7 mouse cellular contexts compared by ENCODE assay signal in the genomic region with DNA sequence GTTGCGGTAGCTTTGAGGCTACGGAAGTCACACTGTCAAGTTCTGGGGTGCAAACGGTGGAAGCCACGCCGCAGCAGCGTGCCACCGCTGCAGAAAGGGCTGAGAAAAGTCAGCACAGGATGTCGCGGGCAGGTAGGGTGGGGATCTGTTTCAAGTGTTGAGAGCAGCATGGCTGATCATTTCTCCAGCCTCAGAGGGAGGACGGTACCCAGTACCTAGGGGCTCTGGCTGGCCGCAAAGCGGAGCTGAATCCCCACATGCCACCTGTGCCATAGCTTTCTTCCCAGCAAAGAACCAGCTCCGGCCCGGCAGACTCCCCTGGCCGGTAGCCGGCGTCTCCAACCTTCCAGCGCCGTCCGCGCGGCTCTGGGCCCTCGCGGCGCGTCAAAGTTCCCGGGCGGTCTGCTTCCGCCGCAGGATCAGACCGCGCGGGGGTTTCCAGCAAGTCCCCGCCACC. TPM values are rescaled to one million over a fixed set of nuclear protein-coding genes. Genes with fewer than 3 reads are reported as not detected.
DNase-seq lines count a peak whose midpoint lies in the region; ATAC-seq and TF ChIP-seq lines count a peak whose summit lies in the region.

No protein-coding gene starts in this region.

- H3K9me3 ChIP-seq in erythroblast, embryonic 14.5 days (ENCODE audit: control insufficient read depth, low read length) = no peaks in the 10 kb centered on the region
- H3K9me3 ChIP-seq in limb, embryonic 14.5 days (ENCODE audit: control insufficient read depth, low read length) = no peaks in the 10 kb centered on the region

- no peaks in the 10 kb centered on the region for H3K27me3 ChIP-seq in C2C12 (ENCODE audit: control insufficient read depth, insufficient read depth, insufficient read length)
- no peaks in the 10 kb centered on the region for H3K27me3 ChIP-seq in erythroblast, embryonic 14.5 days (ENCODE audit: control insufficient read depth)
- no peaks in the 10 kb centered on the region for H3K27me3 ChIP-seq in limb, embryonic 14.5 days (ENCODE audit: control insufficient read depth, insufficient read depth, low read length)

- H3K9ac ChIP-seq in limb, embryonic 14.5 days (ENCODE audit: low read depth, low read length, severe bottlenecking) = peak overlapping the region; percentile 98

- H3K4me2 ChIP-seq in limb, embryonic 14.5 days (replicated peaks; ENCODE audit: low read depth, low read length, severe bottlenecking) = peak overlapping the region; percentile 89

- H3K79me3 ChIP-seq in C2C12 (ENCODE audit: low read depth) = peaks cover 42% of the 10 kb centered on the region

- no peak for TF ChIP-seq POLR2A in limb, embryonic 14.5 days (IDR thresholded peaks at IDR 0.05; ENCODE audit: borderline replicate concordance, extremely low read depth, insufficient read depth, insufficient read length)

- H3K4me1 ChIP-seq in erythroblast, embryonic 14.5 days (ENCODE audit: control insufficient read depth) = peaks cover 46% of the 10 kb centered on the region
- peaks cover 26% of the 10 kb centered on the region for H3K4me1 ChIP-seq in limb, embryonic 14.5 days (ENCODE audit: control insufficient read depth, insufficient read depth, low read length)

- no peak for TF ChIP-seq CTCF in C2C12 (IDR thresholded peaks at IDR 0.05; ENCODE audit: control insufficient read depth, insufficient read depth, insufficient read length)

- peaks cover 61% of the 10 kb centered on the region for H3K79me2 ChIP-seq in C2C12 (ENCODE audit: control insufficient read depth, insufficient read depth)

- peak overlapping the region; percentile 83 for H3ac ChIP-seq in C2C12 (ENCODE audit: control insufficient read depth, insufficient read length, low read depth)

- peak overlapping the region; percentile 100 for H3K27ac ChIP-seq in limb, embryonic 14.5 days (replicated peaks; ENCODE audit: low read depth, low read length)

- peak; percentile 92 for DNase-seq in CD4-positive, CD25-positive, alpha-beta regulatory T cell, adult 2 months (ENCODE audit: low read depth, low spot score)
- peak; percentile 64 for DNase-seq in limb, embryonic 14.5 days (ENCODE audit: low spot score)
- DNase-seq in natural killer cell, adult 2 months (ENCODE audit: low spot score in 2 of 2) = peak; percentile 88 to 94
- no peak for DNase-seq in layer of hippocampus, postnatal 14 days (ENCODE audit: low spot score in 2 of 2)
- DNase-seq in adrenal gland, adult 18-20 months (ENCODE audit: low spot score in 2 of 2) = no peak

- peak; percentile 72 for ATAC-seq in limb, embryonic 14.5 days (ENCODE audit: low FRiP score, low read depth)

- H3K4me3 ChIP-seq in C2C12 (ENCODE audit: insufficient read depth, poor library complexity, severe bottlenecking) = peak overlapping the region; percentile 92
- H3K4me3 ChIP-seq in erythroblast, embryonic 14.5 days (replicated peaks) = peak overlapping the region; percentile 77
- peak overlapping the region; percentile 79 for H3K4me3 ChIP-seq in limb, embryonic 14.5 days (replicated peaks; ENCODE audit: low read length)

- H3K36me3 ChIP-seq in C2C12 (ENCODE audit: control insufficient read depth, insufficient read depth) = peaks cover 10% of the 10 kb centered on the region
- H3K36me3 ChIP-seq in erythroblast, embryonic 14.5 days (ENCODE audit: control insufficient read depth) = peaks cover 16% of the 10 kb centered on the region
- no peaks in the 10 kb centered on the region for H3K36me3 ChIP-seq in limb, embryonic 14.5 days (ENCODE audit: control insufficient read depth, insufficient read depth, low read length)

- WGBS in limb, embryonic 14.5 days = under 1% methylated on average over 29 of the region's 34 CpGs

TF ChIP-seq in C2C12, 6 proteins besides CTCF, POLR2A, EP300 and RAD21:
- TF ChIP-seq MYOD1 (IDR thresholded peaks at IDR 0.05; ENCODE audit: control insufficient read depth, insufficient read length, low read depth) (no peak), MAX (IDR thresholded peaks at IDR 0.05) (peak; percentile 9)

RNA-seq across cellular contexts. Expression of a gene that starts 0.3 kb away (rescaled TPM):
- polyA plus RNA-seq in C2C12 (2012; fragmentation: generic; extraction: Trizol) = 11.2 TPM
- polyA plus RNA-seq in erythroblast, embryonic 14.5 days (2012) = 0.32 and 0.52 TPM in 2 replicates
- polyA plus RNA-seq in limb, embryonic 14.5 days (2012; rRNA removed) = 19.6 and 19.7 TPM in 2 replicates
- 39.5 and 40.6 TPM in 2 replicates for polyA plus RNA-seq in limb, embryonic 14.5 days (2014; fragmentation: Nextera tagmentation; extraction: Ambion mirVana)
- 10 to 100 TPM; 44.2 to 48.9 TPM for total RNA-seq in layer of hippocampus, postnatal 14 days (2021)
- 10 to 100 TPM; 35.6 to 40.6 TPM for total RNA-seq in adrenal gland, adult 18-20 months (2021)

Comparison
In these comparisons a context has a peak if more than half of its experiments do, and no peak if none do; other contexts are left out.
1. DNase-seq: peak in CD4-positive, CD25-positive, alpha-beta regulatory T cell, adult 2 months (single experiment), limb, embryonic 14.5 days (single experiment) and natural killer cell, adult 2 months (2 of 2); none in layer of hippocampus, postnatal 14 days (0 of 2) and adrenal gland, adult 18-20 months (0 of 2).
2. Peak in every context shown above with its lines, with median percentiles within 50 percentile points of each other: H3K4me3 ChIP-seq.